Mouse (Mus musculus): Measurements from ENCODE around the gene Fes.

DNA sequence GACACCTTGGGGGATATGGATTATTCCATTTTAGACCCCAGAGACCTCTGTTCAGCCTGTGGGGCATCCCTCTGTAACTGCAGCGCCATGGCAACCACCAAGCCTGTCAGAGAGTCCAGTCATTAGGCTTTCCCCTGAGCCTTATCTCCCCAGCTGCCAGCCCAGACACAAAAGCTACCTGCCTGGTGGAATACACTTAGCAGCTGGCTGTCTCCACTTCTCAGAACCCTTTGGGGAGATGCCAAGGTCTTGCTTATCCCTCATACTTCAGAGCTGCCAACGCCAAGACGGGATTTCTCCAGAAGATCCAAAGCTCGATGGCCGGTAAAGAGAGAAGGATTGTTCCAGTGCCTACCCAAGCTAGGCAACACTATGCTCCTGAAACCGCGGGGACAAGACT lies 46.0 kb downstream of the Fes start:
- TF ChIP-seq POLR2A (IDR thresholded peaks at IDR 0.05; ENCODE audit: low read depth, low read length) (no peak), CTCF (conservative IDR thresholded peaks at IDR 0.05; ENCODE audit: insufficient read depth, insufficient read length, low read depth, low read length) (no peak)

All from kidney, adult 2 months (tissue).